Mouse (Mus musculus): Measurements from ENCODE around the gene Tor1a. TPM values are rescaled to one million over a fixed set of nuclear protein-coding genes. Genes with fewer than 3 reads are reported as not detected.

Gene Tor1a
- polyA plus RNA-seq, 1 experiment, result 75.1 TPM

DNA sequence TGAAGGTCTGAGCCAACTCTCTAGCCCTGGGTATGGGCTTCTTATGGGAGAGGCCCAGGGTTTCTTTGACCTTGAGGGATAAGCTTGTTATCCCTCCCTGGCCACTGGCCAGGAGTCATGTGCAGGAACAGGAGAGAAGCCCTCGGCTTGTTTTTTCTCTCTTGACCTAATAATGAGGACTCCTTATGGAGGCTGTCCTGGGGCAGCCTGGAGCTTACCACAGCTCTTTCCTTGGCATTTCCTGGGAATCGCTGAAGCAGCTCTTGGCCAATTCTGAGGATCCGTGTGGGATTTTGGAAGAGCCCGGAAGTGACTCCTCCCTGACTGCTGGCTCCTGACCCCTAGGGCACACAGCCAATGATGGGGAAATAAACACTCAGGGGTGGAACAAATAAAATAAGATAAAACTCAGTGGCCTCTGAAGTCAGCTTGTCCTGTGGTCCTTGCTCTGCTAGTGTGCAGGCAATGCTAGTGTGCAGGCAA lies 55.4 kb downstream of the Tor1a start:
- no peak overlapping the region for H3K4me3 ChIP-seq (replicated peaks)
- H3K9me3 ChIP-seq, result no peaks in the 10 kb centered on the region
- H3K27me3 ChIP-seq (replicated peaks), result peaks cover 35% of the 10 kb centered on the region
- TF ChIP-seq GATA1 (IDR thresholded peaks at IDR 0.05; ENCODE audit: borderline replicate concordance, low read length) (no peak), FLI1 (IDR thresholded peaks at IDR 0.05; ENCODE audit: low read length) (no peak)
- peaks cover 9% of the 10 kb centered on the region for H3K4me1 ChIP-seq
- H3K36me3 ChIP-seq (replicated peaks; ENCODE audit: low read length), result no peaks in the 10 kb centered on the region

Other genes starting within 250 kb of the Tor1a start
- not detected in 2 replicates for gene 1700001O22Rik, start 164.3 kb downstream of the Tor1a start, polyA plus RNA-seq (2012; ENCODE audit: insufficient read depth, low replicate concordance)
- 10.3 and 36.9 TPM in 2 replicates for gene Ntmt1, start 160.1 kb downstream of the Tor1a start, polyA plus RNA-seq (2012; ENCODE audit: insufficient read depth, low replicate concordance)
- 14.8 and 21.5 TPM in 2 replicates for gene Asb6, start 137.6 kb downstream of the Tor1a start, polyA plus RNA-seq (2012; ENCODE audit: insufficient read depth, low replicate concordance)
- not detected in 2 replicates for gene Prrx2, start 133.0 kb downstream of the Tor1a start, polyA plus RNA-seq (2012; ENCODE audit: insufficient read depth, low replicate concordance)
- gene Ptges, start 38.1 kb downstream of the Tor1a start, polyA plus RNA-seq (2012; ENCODE audit: insufficient read depth, low replicate concordance), result 0.31 TPM in 1 of 2 replicates, not detected in the other
- gene Tor1b, start 15.0 kb downstream of the Tor1a start, polyA plus RNA-seq (2012; ENCODE audit: insufficient read depth, low replicate concordance), result 2.7 and 9.3 TPM in 2 replicates
- 17.7 TPM in 1 of 2 replicates, not detected in the other for gene BC005624, start 14.3 kb upstream of the Tor1a start, polyA plus RNA-seq (2012; ENCODE audit: insufficient read depth, low replicate concordance)
- 8.0 and 25.0 TPM in 2 replicates for gene Usp20, start 14.3 kb upstream of the Tor1a start, polyA plus RNA-seq (2012; ENCODE audit: insufficient read depth, low replicate concordance)
- gene Fnbp1, start 174.1 kb upstream of the Tor1a start, polyA plus RNA-seq (2012; ENCODE audit: insufficient read depth, low replicate concordance), result 44.7 and 52.5 TPM in 2 replicates
- 5.0 and 11.9 TPM in 2 replicates for gene Gpr107, start 184.4 kb upstream of the Tor1a start, polyA plus RNA-seq (2012; ENCODE audit: insufficient read depth, low replicate concordance)

Measured in megakaryocyte, embryonic 14.5 days (primary cell).